Mouse (Mus musculus): ENCODE measurements around the gene Iffo2. TPM values are rescaled to one million over a fixed set of nuclear protein-coding genes. Genes with fewer than 3 reads are reported as not detected.
A peak's percentile ranks its signal among the peaks of the same experiment; 100 is the strongest.

Iffo2 gene
- polyA plus RNA-seq, 1 experiment from 2014 or later, result 4.9 TPM

- ATAC-seq (ENCODE audit: insufficient number of reproducible peaks, low FRiP score), result no peak
- Histone ChIP-seq H3K36me3 (peaks cover 35% of the 10 kb centered on the region), H3K9ac (0 out of 2 replicates have a peak overlapping the region, but pooled peaks have one; percentile 10), H3K4me3 (no peak overlapping the region), H3K27me3 (replicated peaks) (no peaks in the 10 kb centered on the region), H3K4me2 (no peak overlapping the region), H3K9me3 (replicated peaks) (no peaks in the 10 kb centered on the region), H3K27ac (ENCODE audit: poor library complexity, severe bottlenecking) (no peak overlapping the region), H3K4me1 (replicated peaks) (peaks cover 36% of the 10 kb centered on the region)
- WGBS, result 72% methylated on average over 9 of the region's 9 CpGs
Observed at GRCm38 (mm10) chr4:139493227-139494025, 36.9 kb upstream of the Iffo2 start.

- Histone ChIP-seq H3K9me3 (replicated peaks) (peaks cover 7% of the 10 kb centered on the region; the same call in 1 of the 2 replicates), H3K27ac (ENCODE audit: poor library complexity, severe bottlenecking) (no peak overlapping the region), H3K9ac (no peak overlapping the region), H3K4me1 (replicated peaks) (0 out of 2 replicates have a peak, but pooled peaks cover 5% of the 10 kb centered on the region), H3K36me3 (no peaks in the 10 kb centered on the region), H3K4me3 (no peak overlapping the region), H3K27me3 (replicated peaks) (peaks cover 3% of the 10 kb centered on the region), H3K4me2 (no peak overlapping the region)
- WGBS, result 63% methylated on average over 14 of the region's 14 CpGs
- no peak for ATAC-seq (ENCODE audit: insufficient number of reproducible peaks, low FRiP score)
Observed at GRCm38 (mm10) chr4:139500814-139501213, 29.5 kb upstream of the Iffo2 start.

DNA sequence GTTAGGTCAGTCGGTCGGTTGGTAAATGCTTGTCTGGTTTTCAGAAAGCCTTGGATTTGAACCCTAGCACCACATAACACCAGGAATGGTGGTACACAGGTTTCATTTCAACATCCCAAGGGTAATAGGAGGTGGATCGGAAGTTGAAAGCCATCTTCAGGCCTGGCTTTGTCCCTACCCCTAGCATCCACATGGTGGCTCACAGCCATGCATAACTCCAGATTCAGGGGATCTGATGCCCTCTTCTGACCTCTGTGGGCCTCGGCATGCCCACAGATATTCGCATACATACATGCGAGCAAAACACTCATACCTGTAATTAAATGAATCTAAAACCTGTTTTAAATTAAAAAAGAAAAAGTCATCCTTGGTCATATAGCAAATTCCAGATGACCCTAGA, 28.6 kb upstream of the Iffo2 start:
- Histone ChIP-seq H3K9me3 (replicated peaks) (peaks cover 9% of the 10 kb centered on the region; the same call in 1 of the 2 replicates), H3K27ac (ENCODE audit: poor library complexity, severe bottlenecking) (no peak overlapping the region), H3K4me2 (no peak overlapping the region), H3K4me3 (no peak overlapping the region), H3K27me3 (replicated peaks) (peaks cover 3% of the 10 kb centered on the region), H3K36me3 (no peaks in the 10 kb centered on the region), H3K4me1 (replicated peaks) (0 out of 2 replicates have a peak, but pooled peaks cover 5% of the 10 kb centered on the region), H3K9ac (no peak overlapping the region)
- ATAC-seq (ENCODE audit: insufficient number of reproducible peaks, low FRiP score), result no peak
- 72% methylated on average over 6 of the region's 6 CpGs for WGBS

GRCm38 (mm10) chr4:139503919-139504318, 26.4 kb upstream of the Iffo2 start:
- peaks cover 9% of the 10 kb centered on the region; the same call in 1 of the 2 replicates for H3K9me3 ChIP-seq (replicated peaks)
- WGBS, result 77% methylated on average over 8 of the region's 8 CpGs
- H3K4me2 ChIP-seq, result no peak overlapping the region
- no peak overlapping the region for H3K9ac ChIP-seq
- no peak for ATAC-seq (ENCODE audit: insufficient number of reproducible peaks, low FRiP score)
- peaks cover 3% of the 10 kb centered on the region for H3K27me3 ChIP-seq (replicated peaks)
- no peaks in the 10 kb centered on the region for H3K36me3 ChIP-seq
- H3K27ac ChIP-seq (ENCODE audit: poor library complexity, severe bottlenecking), result no peak overlapping the region
- H3K4me3 ChIP-seq, result no peak overlapping the region
- peaks cover 12% of the 10 kb centered on the region for H3K4me1 ChIP-seq (replicated peaks)

DNA sequence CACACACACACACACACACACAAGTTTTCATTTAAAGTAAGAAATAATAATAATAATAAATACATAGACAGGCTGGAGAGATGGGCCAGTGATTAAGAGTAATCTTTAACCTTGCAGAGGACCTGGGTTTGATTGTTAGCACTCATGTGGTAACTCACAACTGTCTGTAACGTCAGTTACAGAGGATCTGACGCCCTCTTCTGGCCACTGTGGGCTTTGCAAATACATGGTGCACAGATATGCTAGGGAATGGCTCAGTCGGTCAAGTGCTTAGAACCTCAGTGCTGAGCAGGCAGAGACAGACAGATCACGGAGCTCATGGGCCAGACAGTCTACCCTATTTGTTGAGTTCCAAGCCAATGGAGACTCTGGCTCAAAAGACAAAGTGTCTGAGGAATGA, 24.6 kb upstream of the Iffo2 start:
- peaks cover 8% of the 10 kb centered on the region for H3K4me1 ChIP-seq (replicated peaks)
- 73% methylated on average over 4 of the region's 4 CpGs for WGBS
- H3K36me3 ChIP-seq, result no peaks in the 10 kb centered on the region
- H3K9ac ChIP-seq, result no peak overlapping the region
- H3K27ac ChIP-seq (ENCODE audit: poor library complexity, severe bottlenecking), result no peak overlapping the region
- H3K27me3 ChIP-seq (replicated peaks), result no peaks in the 10 kb centered on the region
- no peak overlapping the region for H3K4me3 ChIP-seq
- H3K4me2 ChIP-seq, result no peak overlapping the region
- peaks cover 9% of the 10 kb centered on the region; the same call in 1 of the 2 replicates for H3K9me3 ChIP-seq (replicated peaks)
- ATAC-seq (ENCODE audit: insufficient number of reproducible peaks, low FRiP score), result no peak

DNA sequence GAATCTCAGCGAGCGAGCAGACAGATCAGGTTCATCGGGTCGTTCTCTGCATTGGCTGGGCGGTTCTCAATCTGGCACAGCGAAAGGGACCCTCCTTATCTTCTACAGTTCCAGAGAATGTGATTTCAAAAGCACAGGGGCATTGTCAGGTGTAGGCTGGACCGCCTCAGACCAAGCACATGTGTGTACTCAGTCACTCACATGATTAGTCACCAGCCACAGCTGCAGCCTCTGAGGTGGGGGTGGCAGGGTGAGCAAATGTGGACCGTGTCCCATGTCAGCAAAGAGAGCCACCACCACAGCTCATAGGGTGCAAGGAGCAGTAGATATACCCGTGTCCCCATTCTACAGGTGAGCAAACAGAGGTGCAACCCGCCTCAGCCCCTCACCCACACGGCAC, 23.6 kb upstream of the Iffo2 start:
- no peaks in the 10 kb centered on the region for H3K27me3 ChIP-seq (replicated peaks)
- H3K4me1 ChIP-seq (replicated peaks), result peaks cover 6% of the 10 kb centered on the region
- no peaks in the 10 kb centered on the region for H3K36me3 ChIP-seq
- H3K4me2 ChIP-seq, result no peak overlapping the region
- no peak for ATAC-seq (ENCODE audit: insufficient number of reproducible peaks, low FRiP score)
- H3K9ac ChIP-seq, result no peak overlapping the region
- H3K4me3 ChIP-seq, result no peak overlapping the region
- H3K9me3 ChIP-seq (replicated peaks), result peaks cover 9% of the 10 kb centered on the region; the same call in 1 of the 2 replicates
- WGBS, result 78% methylated on average over 11 of the region's 11 CpGs
- no peak overlapping the region for H3K27ac ChIP-seq (ENCODE audit: poor library complexity, severe bottlenecking)

GRCm38 (mm10) chr4:139509069-139509468, 21.3 kb upstream of the Iffo2 start:
- Histone ChIP-seq H3K9me3 (replicated peaks) (peaks cover 9% of the 10 kb centered on the region; the same call in 1 of the 2 replicates), H3K27ac (ENCODE audit: poor library complexity, severe bottlenecking) (no peak overlapping the region), H3K36me3 (no peaks in the 10 kb centered on the region), H3K4me1 (replicated peaks) (peaks cover 6% of the 10 kb centered on the region), H3K9ac (no peak overlapping the region), H3K27me3 (replicated peaks) (no peaks in the 10 kb centered on the region), H3K4me2 (no peak overlapping the region), H3K4me3 (no peak overlapping the region)
- no peak; the same call in 1 of the 2 replicates for ATAC-seq (ENCODE audit: insufficient number of reproducible peaks, low FRiP score)
- WGBS, result 80% methylated on average over 2 of the region's 2 CpGs

DNA sequence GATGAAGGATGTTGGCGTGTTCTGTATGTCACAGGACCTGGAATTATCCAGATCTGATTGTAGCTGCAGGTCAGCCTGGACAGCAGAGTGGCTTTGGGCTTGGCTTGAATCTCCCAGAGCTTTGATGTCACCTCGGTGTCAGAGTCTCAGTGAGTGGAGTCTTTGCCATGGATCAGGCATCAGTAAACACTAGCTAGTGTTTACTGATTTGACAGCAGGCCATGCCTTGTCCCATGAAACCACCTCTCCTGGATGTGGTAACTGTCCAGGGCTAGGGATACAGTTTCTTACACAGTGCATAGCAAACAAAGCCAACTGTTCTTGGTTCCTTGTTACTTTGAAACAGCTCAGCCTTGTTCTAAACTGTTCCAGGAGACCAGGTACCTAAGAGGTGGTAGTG, 18.8 kb upstream of the Iffo2 start:
- H3K27ac ChIP-seq (ENCODE audit: poor library complexity, severe bottlenecking), result no peak overlapping the region
- no peaks in the 10 kb centered on the region for H3K36me3 ChIP-seq
- WGBS, result 77% methylated on average over 2 of the region's 2 CpGs
- H3K9me3 ChIP-seq (replicated peaks), result no peaks in the 10 kb centered on the region
- H3K27me3 ChIP-seq (replicated peaks), result no peaks in the 10 kb centered on the region
- H3K4me1 ChIP-seq (replicated peaks), result peaks cover 6% of the 10 kb centered on the region
- no peak overlapping the region for H3K9ac ChIP-seq
- no peak for ATAC-seq (ENCODE audit: insufficient number of reproducible peaks, low FRiP score)
- H3K4me3 ChIP-seq, result no peak overlapping the region
- no peak overlapping the region for H3K4me2 ChIP-seq

DNA sequence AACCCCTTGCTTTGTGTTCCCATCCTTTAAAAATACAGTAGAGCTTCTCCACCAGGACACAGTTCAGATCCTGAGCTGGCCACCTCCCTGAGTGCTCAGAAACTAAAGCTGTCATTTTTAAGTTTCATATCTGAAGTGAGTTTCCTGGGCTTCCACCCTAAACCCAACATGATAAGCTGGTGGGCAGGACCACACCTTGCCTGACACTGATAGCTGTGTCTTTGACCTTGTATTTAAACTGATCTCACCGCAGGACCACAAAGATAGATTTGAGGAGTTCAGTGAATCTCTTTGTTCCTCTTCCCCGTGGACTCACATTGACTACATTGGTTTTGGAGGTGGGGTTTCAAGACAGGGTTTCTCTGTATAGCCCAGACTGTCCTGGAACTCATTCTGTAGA, 17.4 kb upstream of the Iffo2 start:
- Histone ChIP-seq H3K9me3 (replicated peaks) (no peaks in the 10 kb centered on the region), H3K36me3 (no peaks in the 10 kb centered on the region), H3K27ac (ENCODE audit: poor library complexity, severe bottlenecking) (no peak overlapping the region), H3K4me2 (no peak overlapping the region), H3K4me3 (no peak overlapping the region), H3K27me3 (replicated peaks) (no peaks in the 10 kb centered on the region), H3K4me1 (replicated peaks) (peaks cover 6% of the 10 kb centered on the region), H3K9ac (no peak overlapping the region)
- ATAC-seq (ENCODE audit: insufficient number of reproducible peaks, low FRiP score), result no peak
- 74% methylated on average over 2 of the region's 2 CpGs for WGBS

DNA sequence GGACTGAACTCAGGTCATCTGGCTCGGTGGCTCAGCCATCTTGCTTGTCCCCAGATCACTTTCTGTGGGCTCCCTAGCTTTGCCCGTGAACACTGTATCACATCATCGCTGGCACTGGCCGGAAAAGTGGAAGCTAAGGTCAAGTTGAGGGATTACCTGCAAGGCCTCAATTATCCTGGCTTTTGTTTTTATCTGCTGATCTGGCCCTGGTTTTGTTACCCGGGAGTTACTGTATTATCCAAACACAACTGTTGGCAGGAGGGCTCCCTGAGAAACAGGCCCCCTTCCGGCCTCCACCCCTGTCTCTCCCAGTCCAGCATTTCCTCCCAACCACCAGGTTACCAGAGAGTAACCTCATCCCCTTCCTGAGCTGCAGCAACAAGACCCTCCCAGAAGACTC, 11.1 kb upstream of the Iffo2 start:
- 52% methylated on average over 6 of the region's 6 CpGs for WGBS
- no peak overlapping the region for H3K4me2 ChIP-seq
- no peaks in the 10 kb centered on the region for H3K4me1 ChIP-seq (replicated peaks)
- H3K9me3 ChIP-seq (replicated peaks), result no peaks in the 10 kb centered on the region
- no peak overlapping the region for H3K9ac ChIP-seq
- H3K27ac ChIP-seq (ENCODE audit: poor library complexity, severe bottlenecking), result no peak overlapping the region
- no peak for ATAC-seq (ENCODE audit: insufficient number of reproducible peaks, low FRiP score)
- no peaks in the 10 kb centered on the region for H3K36me3 ChIP-seq
- no peak overlapping the region for H3K4me3 ChIP-seq
- peaks cover 10% of the 10 kb centered on the region; the same call in 1 of the 2 replicates for H3K27me3 ChIP-seq (replicated peaks)

DNA sequence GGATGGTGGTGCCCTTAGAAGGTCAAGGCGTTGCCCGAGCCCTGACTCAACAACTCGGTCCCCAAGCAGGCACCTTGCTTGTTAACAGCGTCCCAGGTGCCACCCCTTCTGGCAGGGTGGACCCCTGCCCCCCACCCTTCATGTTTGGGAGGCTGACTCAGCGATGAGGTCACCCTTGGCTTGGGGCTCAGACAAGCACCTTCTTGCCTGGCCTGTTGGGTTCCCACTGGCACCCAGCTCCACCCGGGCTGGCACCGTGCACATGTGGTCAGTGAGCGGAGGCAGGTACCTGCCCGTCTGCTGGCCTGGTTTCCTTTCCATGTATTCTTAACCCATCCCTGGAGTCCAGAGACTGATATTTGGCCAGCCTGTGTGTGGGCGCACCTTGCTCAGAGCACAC, 8.4 kb upstream of the Iffo2 start:
- no peak overlapping the region for H3K9ac ChIP-seq
- no peak overlapping the region for H3K4me2 ChIP-seq
- peaks cover 10% of the 10 kb centered on the region; the same call in 1 of the 2 replicates for H3K27me3 ChIP-seq (replicated peaks)
- no peak overlapping the region for H3K4me3 ChIP-seq
- no peaks in the 10 kb centered on the region for H3K9me3 ChIP-seq (replicated peaks)
- H3K36me3 ChIP-seq, result no peaks in the 10 kb centered on the region
- no peaks in the 10 kb centered on the region for H3K4me1 ChIP-seq (replicated peaks)
- ATAC-seq (ENCODE audit: insufficient number of reproducible peaks, low FRiP score), result no peak
- WGBS, result 81% methylated on average over 10 of the region's 10 CpGs
- no peak overlapping the region for H3K27ac ChIP-seq (ENCODE audit: poor library complexity, severe bottlenecking)

All from heart, embryonic 12.5 days (tissue).